Mouse (Mus musculus) embryonic fibroblast, embryonic 13.5 days (primary cell): Measurements from ENCODE around the gene 4921524J17Rik.

Source experiments
- CTCF ChIP-seq: IDR thresholded peaks from 2 replicates; pipeline ENCODE4 v1.5.1; 2011; ENCODE audit warnings: mild to moderate bottlenecking, control low read depth, low read length, moderate library complexity, borderline replicate concordance; ENCODE audit not compliant: insufficient read depth
- POLR2A ChIP-seq: IDR thresholded peaks from 2 replicates; pipeline ENCODE4 v1.6.1; 2011; ENCODE audit warnings: low read depth, mild to moderate bottlenecking, control low read depth, low read length, moderate library complexity

- no peak for TF ChIP-seq CTCF
- TF ChIP-seq POLR2A: no peak
Measured at GRCm38 (mm10) chr8:85380123-85380823, 52.4 kb downstream of the 4921524J17Rik start.
